Mouse (Mus musculus) adrenal gland, postnatal 10 days (tissue): ENCODE results near the gene Ankrd6. TPM values are rescaled to one million over a fixed set of nuclear protein-coding genes. Genes with fewer than 3 reads are reported as not detected.

ENCODE experiments used
- DNase-seq: peaks from one replicate; pipeline ENCODE4 v3.0.0; 2021; ENCODE audit warnings: mixed read lengths
- total RNA-seq, 2 experiments: library from RNA; stranded (reverse); gene quantifications; 2 replicates each; pipeline ENCODE4 v1.2.3; 2021

Ankrd6 gene
- total RNA-seq, 2 experiments from 2014 or later = 4.8 to 5.4 TPM

DNA sequence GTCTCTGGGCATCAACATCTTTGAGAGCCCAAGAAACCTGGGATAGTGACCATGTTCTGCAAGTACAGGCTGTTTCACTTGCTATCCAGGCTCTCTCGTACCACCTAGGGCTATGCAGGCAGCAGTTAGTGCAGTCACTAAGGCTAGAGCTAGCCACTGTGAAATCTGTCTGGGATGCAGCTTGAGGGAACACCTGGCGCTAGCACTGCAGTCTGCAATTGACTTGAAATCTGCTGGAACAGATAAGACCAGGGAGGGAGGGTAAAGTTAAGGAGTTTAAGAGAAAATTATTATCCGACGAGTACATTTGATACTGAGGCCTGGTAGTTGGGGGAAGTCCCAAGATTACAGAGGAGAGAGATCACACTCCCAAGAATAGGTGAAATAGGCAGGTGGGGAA is 170.6 kb downstream of the Ankrd6 start:
- no peak for DNase-seq

DNA sequence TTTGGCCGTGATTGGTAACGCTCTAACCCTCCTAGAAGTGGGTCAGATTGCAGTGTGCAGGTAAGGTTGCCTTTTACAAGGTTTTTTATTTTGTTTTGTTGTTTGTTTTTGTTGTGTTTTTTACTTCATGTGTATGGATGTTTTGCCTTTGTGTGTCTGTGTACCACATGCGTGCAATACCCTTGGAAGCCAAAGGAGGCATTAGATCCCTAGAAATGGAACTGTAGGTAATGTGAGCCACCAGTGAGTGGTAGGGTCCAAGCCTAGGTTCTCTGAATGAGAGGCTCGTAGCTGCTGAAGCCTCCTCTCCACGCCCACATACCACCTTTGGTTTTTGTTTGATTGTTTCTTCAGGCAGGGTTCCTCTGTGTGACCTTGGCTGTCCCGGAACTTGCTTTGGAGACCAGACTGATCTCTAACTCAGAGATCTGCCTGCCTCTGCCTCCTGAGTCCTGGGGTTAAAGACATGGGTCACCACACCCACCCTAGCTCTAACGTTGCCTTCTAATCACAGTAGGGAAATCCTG is 180.3 kb downstream of the Ankrd6 start:
- DNase-seq = no peak

DNA sequence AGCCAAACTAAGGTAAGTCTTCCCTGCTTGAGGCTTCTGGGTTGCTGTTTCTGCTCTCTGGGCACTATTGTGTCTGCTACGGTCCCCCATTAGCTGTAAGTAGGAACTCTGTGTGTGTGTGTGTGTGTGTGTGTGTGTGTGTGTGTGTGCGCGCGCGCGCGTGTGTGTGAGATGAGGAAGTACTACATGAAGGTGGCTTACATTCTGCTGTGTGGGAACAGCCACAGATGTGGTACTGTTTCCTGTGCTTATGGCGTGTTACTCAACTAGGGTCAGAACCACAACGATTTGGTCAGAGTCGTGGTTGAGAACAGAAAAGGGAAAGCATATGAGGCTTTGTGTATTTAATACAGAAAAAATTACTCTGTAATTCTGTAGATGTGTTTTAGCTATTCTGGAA is 182.6 kb downstream of the Ankrd6 start:
- DNase-seq = no peak

DNA sequence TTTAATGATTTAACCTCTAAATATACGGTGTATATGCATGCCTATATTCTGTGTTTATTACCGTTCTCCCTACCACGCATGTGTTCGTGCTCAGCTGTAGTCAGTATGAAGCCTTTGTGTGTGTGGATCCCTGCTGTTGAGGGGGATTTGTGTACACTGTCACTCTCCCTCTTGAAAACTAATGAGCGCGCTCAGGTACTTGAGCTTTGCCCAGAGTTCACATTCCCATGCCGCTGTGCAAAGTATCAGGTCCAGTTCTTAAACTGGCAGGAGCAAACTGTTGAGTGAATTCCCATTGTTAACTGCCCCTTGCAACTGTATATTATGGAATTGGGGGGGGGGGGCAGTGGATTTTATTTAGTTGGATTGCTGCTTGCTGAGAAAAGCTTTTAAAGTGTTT is 183.2 kb downstream of the Ankrd6 start:
- DNase-seq = no peak

DNA sequence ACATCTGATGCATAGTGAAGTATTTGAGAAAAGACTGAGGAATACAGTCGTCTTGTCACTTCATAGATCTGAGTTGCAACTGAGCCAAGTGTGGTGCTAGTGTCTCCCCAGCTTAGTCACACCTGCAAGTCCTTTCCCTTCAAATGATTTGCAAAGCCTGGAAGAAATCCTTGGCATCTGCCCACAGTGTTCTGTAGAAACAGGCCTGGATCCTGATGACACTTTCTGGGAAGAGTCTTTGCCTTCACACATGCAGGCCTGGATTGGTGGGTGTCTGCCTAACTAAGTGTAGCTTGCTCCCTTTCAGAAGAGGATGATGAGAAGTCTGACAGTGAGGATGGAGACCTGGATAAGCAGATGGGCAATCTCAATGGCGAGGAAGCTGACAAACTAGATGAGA is 193.2 kb downstream of the Ankrd6 start:
- DNase-seq = no peak

Other genes with a start within 250 kb of the Ankrd6 start
- 10 to 100 TPM; 47.8 to 52.8 TPM for gene Lyrm2, start 150.6 kb downstream of the Ankrd6 start, total RNA-seq
- gene Rragd, start 32.2 kb upstream of the Ankrd6 start, total RNA-seq = 10 to 100 TPM in 1 of 2 experiments, 1 to 10 TPM in 1; 7.4 to 11.0 TPM
- 10 to 100 TPM; 64.9 to 77.5 TPM for gene Ube2j1, start 80.6 kb upstream of the Ankrd6 start, total RNA-seq
- under 1 TPM; 0.39 to 0.45 TPM for gene Gabrr2, start 112.2 kb upstream of the Ankrd6 start, total RNA-seq
- under 1 TPM in 1 of 2 experiments, not detected in 1; 0.15 TPM for gene Gabrr1, start 181.7 kb upstream of the Ankrd6 start, total RNA-seq
- gene Pm20d2, start 238.9 kb upstream of the Ankrd6 start, total RNA-seq = 10 to 100 TPM; 31.3 to 46.6 TPM